16 mouse cellular contexts compared by ENCODE assay signal in the genomic region with DNA sequence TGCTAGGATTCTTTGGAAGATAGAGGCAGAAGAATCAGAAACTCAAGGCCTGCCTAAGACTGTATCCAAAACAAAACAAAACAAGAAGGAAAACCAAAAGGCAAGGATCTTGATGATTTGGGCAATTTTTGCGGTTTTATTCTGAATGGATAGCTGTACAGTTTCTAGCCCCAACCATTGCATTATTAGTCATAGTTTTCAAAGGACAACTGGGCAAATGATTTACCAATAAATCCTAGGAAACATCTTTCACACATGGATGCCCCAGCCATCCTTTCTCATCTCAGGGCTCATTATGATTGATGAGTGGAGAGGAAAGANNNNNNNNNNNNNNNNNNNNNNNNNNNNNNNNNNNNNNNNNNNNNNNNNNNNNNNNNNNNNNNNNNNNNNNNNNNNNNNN.
"Had no signal": no experiment of that assay in that cellular context is flagged by ENCODE, and none has a peak within 500 bp of the region (broad histone marks: within the 10 kb centered on the region; RNA-seq: fewer than 3 reads in every experiment).

No protein-coding gene starts in this region.

- H3K4me1 ChIP-seq: neural tube, embryonic 12.5 days had no signal

- H3K9ac ChIP-seq: kidney, embryonic 15.5 days; limb, embryonic 15.5 days; liver, embryonic 15.5 days; lung, embryonic 14.5 days; neural tube, embryonic 12.5 days had no signal

- ATAC-seq: intestine, embryonic 16.5 days had no signal

- H3K27me3 ChIP-seq: kidney, embryonic 15.5 days; limb, embryonic 15.5 days; liver, embryonic 15.5 days; neural tube, embryonic 12.5 days had no signal

- H3K9me3 ChIP-seq: kidney, embryonic 15.5 days; limb, embryonic 15.5 days; liver, embryonic 15.5 days; midbrain, embryonic 10.5 days; neural tube, embryonic 12.5 days had no signal

- H3K4me2 ChIP-seq: kidney, embryonic 15.5 days; limb, embryonic 15.5 days; liver, embryonic 15.5 days; lung, embryonic 14.5 days; neural tube, embryonic 12.5 days had no signal

- H3K27ac ChIP-seq: kidney, embryonic 15.5 days; limb, embryonic 15.5 days; liver, embryonic 15.5 days; midbrain, embryonic 10.5 days; neural tube, embryonic 12.5 days had no signal

- H3K4me3 ChIP-seq: kidney, embryonic 15.5 days; limb, embryonic 15.5 days; liver, embryonic 15.5 days; midbrain, embryonic 10.5 days; myocyte; neural tube, embryonic 12.5 days had no signal

- DNase-seq: kidney, adult 2 months; kidney, postnatal 14 days; left cerebral cortex, postnatal 4 days; lung, embryonic 14.5 days; lung, postnatal 10 days; lung, postnatal 4 days; right cerebral cortex, adult 18-20 months; right cerebral cortex, postnatal 25 days; thymus, postnatal 36 days had no signal

- H3K36me3 ChIP-seq: kidney, embryonic 15.5 days; limb, embryonic 15.5 days; liver, embryonic 15.5 days; midbrain, embryonic 10.5 days; neural tube, embryonic 12.5 days had no signal
